Mouse (Mus musculus) c-Kit-positive CD71-positive TER-119-negative erythroid progenitor cells, embryonic 14.5 days (primary cell): ENCODE results near the gene Ccdc180.

ENCODE experiments used
- DNase-seq: peaks from one replicate; pipeline ENCODE4 v3.0.0-alpha.2; 2013; ENCODE audit warnings: low read depth

Ccdc180 gene

GRCm38 (mm10) chr4:45971806-45972447, 81.8 kb downstream of the Ccdc180 start:
- DNase-seq: peak; percentile 69

GRCm38 (mm10) chr4:45972448-45972854, 82.3 kb downstream of the Ccdc180 start:
- DNase-seq: no peak

- no peak for DNase-seq
Observed at GRCm38 (mm10) chr4:45972951-45973350, 82.8 kb downstream of the Ccdc180 start.

GRCm38 (mm10) chr4:45976931-45977667, 87.0 kb downstream of the Ccdc180 start:
- DNase-seq: no peak

- no peak for DNase-seq
Observed at GRCm38 (mm10) chr4:45979916-45980315, 89.8 kb downstream of the Ccdc180 start.

- DNase-seq: no peak
Observed at GRCm38 (mm10) chr4:45981054-45981453, 91.0 kb downstream of the Ccdc180 start.

GRCm38 (mm10) chr4:45990427-45991135, 100.5 kb downstream of the Ccdc180 start:
- no peak for DNase-seq

GRCm38 (mm10) chr4:45998536-45998935, 108.4 kb downstream of the Ccdc180 start:
- DNase-seq: no peak
